Mouse (Mus musculus) forebrain, postnatal 0 days (tissue): ENCODE measurements around the gene Btk. TPM values are rescaled to one million over a fixed set of nuclear protein-coding genes. Genes with fewer than 3 reads are reported as not detected.

Experiments used
- ATAC-seq: fragments of 200-750 bp; cut with Nextera tagmentation; 2 replicates; pipeline ENCODE4 v1.8.0; 2017; ENCODE audit warnings: mild to moderate bottlenecking, moderate library complexity
- DNase-seq: peaks from one replicate; pipeline ENCODE4 v3.0.0-alpha.2; 2015
- H3K27ac ChIP-seq: fragments of 300-500 bp; sonication (generic); 2 replicates; pipeline ENCODE4 v1.5.1; 2014; ENCODE audit warnings: low read depth, mild to moderate bottlenecking, antibody characterized with exemption, low read length, moderate library complexity, mixed read lengths
- H3K27me3 ChIP-seq: fragments of 300-500 bp; sonication (generic); 2 replicates; pipeline ENCODE4 v1.6.1; 2014; ENCODE audit warnings: mild to moderate bottlenecking, low read length, mixed read lengths; ENCODE audit not compliant: insufficient read depth
- H3K36me3 ChIP-seq: fragments of 300-500 bp; sonication (generic); 2 replicates; pipeline ENCODE4 v1.6.1; 2014; ENCODE audit warnings: mild to moderate bottlenecking, moderate library complexity; ENCODE audit not compliant: insufficient read depth
- H3K4me1 ChIP-seq: fragments of 300-500 bp; sonication (generic); 2 replicates; pipeline ENCODE4 v1.6.1; 2014; ENCODE audit warnings: antibody characterized with exemption; ENCODE audit not compliant: insufficient read depth
- H3K4me2 ChIP-seq: fragments of 300-500 bp; sonication (generic); 2 replicates; pipeline ENCODE4 v1.6.1; 2014; ENCODE audit warnings: low read depth, mild to moderate bottlenecking, moderate library complexity
- H3K4me3 ChIP-seq: fragments of 300-500 bp; sonication (generic); 2 replicates; pipeline ENCODE4 v1.5.1; 2014; ENCODE audit warnings: low read depth, low read length, mixed read lengths
- H3K9ac ChIP-seq: fragments of 300-500 bp; sonication (generic); 2 replicates; pipeline ENCODE4 v1.6.1; 2014; ENCODE audit warnings: mild to moderate bottlenecking
- H3K9me3 ChIP-seq: fragments of 300-500 bp; sonication (generic); 2 replicates; pipeline ENCODE4 v1.6.1; 2016; ENCODE audit warnings: low read length
- CTCF ChIP-seq: sonication (generic); IDR thresholded peaks from 2 replicates; pipeline ENCODE4 v1.5.1; 2016; ENCODE audit warnings: antibody characterized with exemption, control low read depth, low read depth
- WGBS: fragments of 180-500 bp; shearing (Covaris S2); extraction: QIAGEN DNeasy Blood & Tissue Kit; methylation state at CpG from one replicate; pipeline ENCODE4 v1.1.7; 2014; 5-methylcytosine and 5-hydroxymethylcytosine counted together
- polyA plus RNA-seq: library from polyadenylated mRNA; unstranded; fragments of >200 nt; fragmentation: Nextera tagmentation; extraction: Ambion mirVana; gene quantifications from 2 replicates; pipeline ENCODE4 v1.2.1, GENCODE M21; 2015
- total RNA-seq: library from RNA; depleted of rRNA; stranded (reverse); fragments of >200 nt; gene quantifications from 2 replicates; pipeline ENCODE4 v1.2.3, GENCODE M21; 2014

Gene Btk
- total and polyA plus RNA-seq, 2 experiments from 2014 or later = 0.59 to 1.2 TPM

GRCm38 (mm10) chrX:134580528-134581305, 2.7 kb downstream of the Btk start:
- ATAC-seq (no peak), DNase-seq (no peak)
- H3K4me1 ChIP-seq = no peaks in the 10 kb centered on the region
- H3K4me2 ChIP-seq = no peak overlapping the region
- H3K4me3 ChIP-seq = no peak overlapping the region
- no peak overlapping the region for H3K27ac ChIP-seq
- H3K9me3 ChIP-seq = no peaks in the 10 kb centered on the region
- WGBS = 85% methylated on average over 14 of the region's 14 CpGs
- no peak overlapping the region for H3K9ac ChIP-seq
- H3K27me3 ChIP-seq = no peaks in the 10 kb centered on the region
- no peaks in the 10 kb centered on the region for H3K36me3 ChIP-seq
- TF ChIP-seq CTCF = no peak

- WGBS = 78% methylated on average over 4 of the region's 4 CpGs
- no peak for TF ChIP-seq CTCF
- DNase-seq (no peak), ATAC-seq (no peak)
- no peaks in the 10 kb centered on the region for H3K27me3 ChIP-seq
- H3K27ac ChIP-seq = no peak overlapping the region
- H3K9me3 ChIP-seq = no peaks in the 10 kb centered on the region
- H3K4me1 ChIP-seq = no peaks in the 10 kb centered on the region
- H3K4me2 ChIP-seq = no peak overlapping the region
- H3K9ac ChIP-seq = no peak overlapping the region
- no peaks in the 10 kb centered on the region for H3K36me3 ChIP-seq
- no peak overlapping the region for H3K4me3 ChIP-seq
Observed at GRCm38 (mm10) chrX:134577896-134578295, 5.5 kb downstream of the Btk start.

- WGBS = 86% methylated on average over 8 of the region's 8 CpGs
Observed at GRCm38 (mm10) chrX:134566536-134567222, 16.7 kb downstream of the Btk start.

GRCm38 (mm10) chrX:134564326-134564725, 19.0 kb downstream of the Btk start:
- H3K4me2 ChIP-seq = no peak overlapping the region
- no peak overlapping the region for H3K4me3 ChIP-seq
- H3K9ac ChIP-seq = no peak overlapping the region
- no peaks in the 10 kb centered on the region for H3K9me3 ChIP-seq
- no peaks in the 10 kb centered on the region for H3K27me3 ChIP-seq
- 89% methylated on average over 4 of the region's 4 CpGs for WGBS
- no peaks in the 10 kb centered on the region for H3K4me1 ChIP-seq
- ATAC-seq (no peak), DNase-seq (no peak)
- H3K36me3 ChIP-seq = no peaks in the 10 kb centered on the region
- TF ChIP-seq CTCF = no peak
- no peak overlapping the region for H3K27ac ChIP-seq

More at GRCm38 (mm10) chrX:134566536-134567222, 16.7 kb downstream of the Btk start:
- no peaks in the 10 kb centered on the region for H3K9me3 ChIP-seq
- H3K4me2 ChIP-seq = no peak overlapping the region
- no peaks in the 10 kb centered on the region for H3K36me3 ChIP-seq
- ATAC-seq (no peak), DNase-seq (no peak)
- TF ChIP-seq CTCF = no peak
- H3K9ac ChIP-seq = no peak overlapping the region
- H3K4me1 ChIP-seq = no peaks in the 10 kb centered on the region
- H3K4me3 ChIP-seq = no peak overlapping the region
- H3K27me3 ChIP-seq = no peaks in the 10 kb centered on the region
- H3K27ac ChIP-seq = no peak overlapping the region

GRCm38 (mm10) chrX:134554425-134554824, 28.9 kb downstream of the Btk start:
- no peak for ATAC-seq

GRCm38 (mm10) chrX:134553326-134553725, 30.0 kb downstream of the Btk start:
- TF ChIP-seq CTCF = no peak

More at GRCm38 (mm10) chrX:134554425-134554824, 28.9 kb downstream of the Btk start:
- Histone ChIP-seq H3K27ac (no peak overlapping the region), H3K4me1 (no peaks in the 10 kb centered on the region), H3K4me2 (no peak overlapping the region), H3K27me3 (no peaks in the 10 kb centered on the region), H3K9ac (no peak overlapping the region), H3K36me3 (no peaks in the 10 kb centered on the region), H3K9me3 (no peaks in the 10 kb centered on the region), H3K4me3 (no peak overlapping the region)
- TF ChIP-seq CTCF = no peak
- 84% methylated on average over 6 of the region's 6 CpGs for WGBS
- DNase-seq = no peak

GRCm38 (mm10) chrX:134550903-134551302, 32.5 kb downstream of the Btk start:
- H3K27ac ChIP-seq = no peak overlapping the region
- 21% methylated on average over 5 of the region's 5 CpGs for WGBS
- peak; percentile 58 for TF ChIP-seq CTCF
- ATAC-seq (peak; percentile 60; the same call in 1 of the 2 replicates), DNase-seq (peak; percentile 76)
- no peaks in the 10 kb centered on the region for H3K4me1 ChIP-seq
- H3K36me3 ChIP-seq = no peaks in the 10 kb centered on the region
- H3K4me3 ChIP-seq = no peak overlapping the region
- H3K4me2 ChIP-seq = no peak overlapping the region
- no peak overlapping the region for H3K9ac ChIP-seq
- H3K9me3 ChIP-seq = no peaks in the 10 kb centered on the region
- no peaks in the 10 kb centered on the region for H3K27me3 ChIP-seq

More at GRCm38 (mm10) chrX:134553326-134553725, 30.0 kb downstream of the Btk start:
- Histone ChIP-seq H3K27ac (no peak overlapping the region), H3K4me3 (no peak overlapping the region), H3K4me2 (no peak overlapping the region), H3K27me3 (no peaks in the 10 kb centered on the region), H3K4me1 (no peaks in the 10 kb centered on the region), H3K9ac (no peak overlapping the region), H3K9me3 (no peaks in the 10 kb centered on the region), H3K36me3 (no peaks in the 10 kb centered on the region)
- DNase-seq (no peak), ATAC-seq (no peak)
- WGBS = 75% methylated on average over 4 of the region's 4 CpGs
